Mouse (Mus musculus) layer of hippocampus, postnatal 36 days (tissue): ENCODE measurements around the gene Zc3h14. TPM values are rescaled to one million over a fixed set of nuclear protein-coding genes. Genes with fewer than 3 reads are reported as not detected.

Experiments used
- DNase-seq, 2 experiments: peaks; one replicate each; pipeline ENCODE4 v3.0.0; 2022
- total RNA-seq, 2 experiments: library from RNA; stranded (reverse); gene quantifications; 2 replicates each; pipeline ENCODE4 v1.2.3; 2021

Gene Zc3h14
- 10 to 100 TPM; 95.1 to 97.3 TPM for total RNA-seq

- peak; percentile 90 to 91 for DNase-seq
These were observed at the start of gene Zc3h14 for GRCm38 (mm10) chr12:98746746-98747379. Gene Zc3h14 (plus strand): TSS chr12:98746964.

GRCm38 (mm10) chr12:98697202-98697601 lies 49.6 kb upstream of the Zc3h14 start:
- no peak for DNase-seq

DNA sequence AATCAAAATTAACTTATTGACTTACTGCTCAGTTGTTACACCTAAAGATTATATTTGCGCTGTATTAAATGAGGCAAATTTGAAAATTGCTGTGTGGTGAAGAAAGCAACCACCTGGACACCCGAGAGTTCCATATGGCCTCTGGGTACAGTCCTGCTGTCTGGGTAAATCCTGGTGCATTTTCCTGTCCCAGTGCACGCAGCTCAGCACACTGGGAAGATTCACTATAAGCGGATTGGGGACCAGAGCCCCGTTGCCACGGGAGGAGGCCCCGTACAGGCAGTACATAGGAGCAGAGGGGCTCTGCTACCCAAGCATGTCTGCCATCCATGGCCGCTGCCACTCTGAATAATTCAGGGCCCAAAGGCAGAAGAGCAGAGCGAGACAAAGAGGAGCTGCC lies 45.2 kb upstream of the Zc3h14 start:
- DNase-seq, result peak; percentile 14 to 21

GRCm38 (mm10) chr12:98703554-98703953 lies 43.2 kb upstream of the Zc3h14 start:
- no peak for DNase-seq

- DNase-seq, result no peak
These were observed 42.8 kb upstream of the Zc3h14 start for GRCm38 (mm10) chr12:98703961-98704360.

- no peak for DNase-seq
These were observed 33.9 kb upstream of the Zc3h14 start for GRCm38 (mm10) chr12:98712819-98713218.

DNA sequence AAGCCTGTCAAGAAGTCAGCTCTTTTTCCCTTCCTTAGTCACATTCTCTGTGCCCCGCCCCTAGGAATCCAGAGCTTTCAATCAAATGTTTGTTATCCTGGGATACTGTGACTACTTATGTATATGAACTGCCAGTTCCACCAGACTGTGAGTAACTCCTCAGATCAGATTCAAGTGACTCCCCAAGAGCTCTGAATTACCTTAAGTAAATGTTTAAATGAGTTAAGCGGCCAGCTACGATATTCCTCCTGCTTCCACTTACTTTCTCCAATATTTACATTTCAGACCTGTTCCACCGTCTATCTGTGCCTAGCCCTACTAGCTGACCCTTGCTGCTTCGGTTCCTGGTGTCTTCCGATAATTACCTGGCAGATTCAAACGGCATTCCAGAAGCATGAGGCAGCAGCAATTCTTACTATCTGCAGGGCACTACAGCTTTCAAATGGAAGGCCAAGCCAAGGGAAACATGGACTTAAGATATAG lies 33.1 kb upstream of the Zc3h14 start:
- no peak for DNase-seq

DNA sequence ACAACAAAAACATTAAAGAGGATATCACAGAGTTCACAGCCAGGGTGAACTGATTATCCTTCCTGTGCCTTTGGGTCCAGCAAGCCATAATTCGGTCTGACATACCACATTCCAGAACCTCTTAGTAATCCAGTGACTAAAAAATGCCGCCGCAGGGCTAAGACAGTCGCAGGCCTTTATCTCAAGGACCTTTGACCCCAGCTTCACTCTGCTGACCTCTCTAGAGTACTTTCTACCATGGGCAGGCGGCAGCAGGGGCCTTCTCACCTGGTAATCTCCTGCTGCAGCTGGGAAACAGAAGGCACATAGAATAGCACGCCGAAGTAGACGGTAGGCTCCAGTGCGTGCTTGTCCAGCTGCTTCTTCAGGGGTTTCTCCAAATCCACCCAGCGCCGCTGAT lies 32.0 kb upstream of the Zc3h14 start:
- DNase-seq, result no peak

- DNase-seq, result no peak
These were observed 30.6 kb upstream of the Zc3h14 start for GRCm38 (mm10) chr12:98716142-98716541.

GRCm38 (mm10) chr12:98720628-98721027 lies 26.1 kb upstream of the Zc3h14 start:
- peak in 1 of 2 experiments; percentile 25 for DNase-seq

- no peak for DNase-seq
These were observed 25.7 kb upstream of the Zc3h14 start for GRCm38 (mm10) chr12:98721030-98721429.

DNA sequence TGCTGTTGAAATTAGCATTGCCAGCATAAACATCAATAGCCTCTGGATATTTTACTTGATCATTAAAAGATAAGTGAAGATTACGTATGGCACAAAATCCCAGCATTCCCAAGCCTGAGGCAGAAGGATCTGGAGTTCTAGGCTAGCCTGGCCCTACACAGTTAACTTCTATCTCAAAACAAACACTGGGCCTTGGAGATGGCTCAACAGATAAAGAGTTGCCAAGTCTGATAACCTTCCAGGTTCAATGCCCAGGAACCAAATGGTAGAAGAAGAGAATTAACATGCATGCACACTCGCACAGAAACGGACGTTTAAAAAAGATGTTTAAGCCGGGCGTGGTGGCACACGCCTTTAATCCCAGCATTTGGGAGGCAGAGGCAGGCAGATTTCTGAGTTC lies 22.5 kb upstream of the Zc3h14 start:
- no peak for DNase-seq

DNA sequence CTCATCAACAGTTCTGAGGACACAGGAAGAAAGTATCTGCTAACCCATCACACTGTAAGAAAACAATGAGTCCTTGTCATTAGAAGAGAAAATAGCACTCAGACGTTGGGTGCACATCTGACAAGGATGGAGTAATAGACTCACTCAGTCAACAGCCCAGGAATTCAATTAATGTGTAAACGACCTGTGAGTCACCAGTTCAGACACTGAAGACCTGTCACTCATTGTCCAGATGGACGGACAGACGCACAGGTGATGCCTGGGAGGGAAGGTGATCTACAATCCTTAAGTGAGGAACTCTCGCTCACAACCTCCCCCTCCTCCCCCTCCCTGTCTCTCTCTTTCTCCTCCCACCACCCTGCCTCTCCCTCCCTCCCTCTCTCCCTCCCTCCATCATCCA lies 21.8 kb upstream of the Zc3h14 start:
- no peak for DNase-seq

DNA sequence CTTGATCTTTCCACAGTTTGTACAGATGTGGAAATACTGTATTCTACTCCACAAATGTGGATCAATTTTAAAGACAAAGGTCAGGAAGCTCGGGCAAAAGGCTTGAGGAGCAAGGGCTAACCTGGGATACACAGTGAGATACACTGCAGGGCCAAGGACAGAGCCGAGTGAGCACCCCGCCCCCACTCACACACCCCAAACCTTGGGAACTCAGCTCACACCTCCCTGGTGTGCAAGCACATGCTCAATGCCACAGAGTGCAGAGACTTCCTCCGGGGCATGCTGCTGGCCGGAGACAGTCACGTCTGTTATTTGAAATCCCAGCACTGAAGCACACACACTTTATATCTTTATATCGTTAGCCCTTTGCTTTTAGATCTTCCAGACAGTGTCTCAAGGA lies 20.7 kb upstream of the Zc3h14 start:
- no peak for DNase-seq

DNA sequence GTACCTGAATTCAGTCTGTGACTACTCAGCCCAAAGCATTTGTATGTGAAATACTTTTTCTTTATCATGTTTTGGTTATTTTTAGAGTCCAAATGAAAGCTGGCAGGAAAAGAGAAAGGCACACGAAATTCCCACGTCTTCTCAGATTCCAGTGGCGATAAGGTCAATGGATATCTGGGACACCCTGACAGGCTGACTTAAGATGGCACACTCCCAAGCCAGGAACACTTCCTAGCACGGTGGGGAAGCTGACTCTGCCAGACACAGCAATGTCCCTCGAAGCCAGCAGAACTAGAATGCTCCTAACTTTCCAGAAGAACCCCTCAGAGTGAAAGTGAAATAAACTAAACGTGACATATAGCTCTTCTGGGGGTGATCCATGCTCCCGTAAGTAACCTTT lies 19.6 kb upstream of the Zc3h14 start:
- no peak for DNase-seq

- DNase-seq, result no peak
These were observed 16.1 kb upstream of the Zc3h14 start for GRCm38 (mm10) chr12:98730682-98731081.

DNA sequence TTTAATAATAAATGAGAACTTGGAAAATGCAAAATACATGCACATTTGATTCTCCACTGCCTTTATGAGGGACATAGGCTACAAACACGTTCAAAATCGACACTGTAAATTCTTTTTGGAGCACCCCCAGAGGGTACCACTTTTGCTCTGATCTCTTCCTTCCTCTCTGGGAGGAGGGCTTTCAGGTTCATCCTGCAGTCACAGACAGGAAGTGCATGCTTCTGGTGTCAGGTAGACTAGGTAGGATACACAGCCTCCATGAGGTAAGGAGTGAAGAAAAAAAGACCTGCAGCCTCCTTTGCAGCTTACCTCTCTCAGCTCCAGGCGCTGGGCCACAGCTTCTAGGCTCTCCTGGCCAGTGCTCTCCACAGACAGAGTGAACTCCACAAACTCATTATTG lies 13.6 kb upstream of the Zc3h14 start:
- no peak for DNase-seq

DNA sequence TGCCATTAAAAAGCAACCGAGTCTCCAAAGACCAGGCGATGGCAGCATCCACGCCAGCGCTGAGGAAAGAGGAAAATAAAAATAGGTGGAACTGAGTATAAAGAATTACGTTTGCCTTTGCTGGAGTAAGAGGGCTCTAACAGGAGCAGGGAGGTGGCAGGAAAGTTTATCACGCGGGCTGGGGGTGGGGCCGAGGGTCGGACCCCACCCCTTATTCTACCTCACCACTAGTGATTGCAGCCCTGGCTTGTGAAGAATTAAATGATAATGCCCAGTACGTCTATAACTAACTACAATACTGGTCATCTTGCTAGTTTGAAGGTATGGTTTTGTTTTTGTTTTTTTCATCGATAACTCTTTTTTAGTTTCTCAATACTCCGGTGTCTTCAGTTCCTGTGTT lies 13.0 kb upstream of the Zc3h14 start:
- no peak for DNase-seq

GRCm38 (mm10) chr12:98734246-98734879 lies 12.4 kb upstream of the Zc3h14 start:
- peak; percentile 83 to 86 for DNase-seq

GRCm38 (mm10) chr12:98734880-98735801 lies 11.6 kb upstream of the Zc3h14 start:
- DNase-seq, result no peak

DNA sequence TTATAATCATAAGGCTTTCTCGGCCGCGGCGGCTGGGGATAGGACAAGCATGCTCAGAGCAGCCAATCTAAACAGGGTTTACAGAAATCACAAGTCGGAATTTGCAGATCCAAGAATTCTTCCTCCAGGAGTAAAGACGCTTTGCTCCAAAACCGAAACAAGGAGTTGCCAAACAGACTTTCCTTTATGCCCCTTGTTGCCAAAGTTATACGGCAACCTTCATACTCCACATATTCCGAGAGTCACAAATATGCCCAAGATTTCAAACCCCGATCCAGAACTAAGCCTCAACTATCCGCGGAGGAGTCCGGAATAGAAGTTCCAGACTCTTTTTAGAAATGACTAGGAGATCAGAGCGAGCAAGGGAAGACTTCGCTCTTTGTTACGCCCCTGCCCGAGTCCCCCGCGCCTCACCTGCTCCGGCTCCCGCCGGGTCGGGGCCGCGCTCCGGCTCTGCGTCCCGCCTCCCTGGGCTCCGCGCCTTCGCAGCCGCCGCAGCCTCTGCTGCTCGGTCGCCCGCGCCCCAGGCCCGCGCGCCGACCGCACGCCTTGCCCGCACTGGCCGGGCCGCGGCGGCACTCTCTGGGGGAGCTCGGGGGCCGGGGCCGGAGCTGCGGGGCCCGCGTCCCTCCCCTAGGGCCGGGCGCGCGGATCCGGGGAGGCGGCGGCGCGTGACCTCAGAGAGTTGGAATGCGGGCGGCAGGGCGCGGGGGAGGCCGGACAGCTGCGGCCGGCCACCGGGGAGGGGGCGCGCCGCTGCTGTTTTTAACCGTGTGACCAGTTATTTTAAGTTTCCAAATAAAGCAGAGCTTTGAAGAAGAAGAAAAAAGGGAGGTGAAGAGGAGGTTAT lies 9.6 kb upstream of the Zc3h14 start, which contains the start of gene Ptpn21:
Ptpn21 (minus strand) TSS at position 455 of the 850 bp plus-strand sequence.
- DNase-seq, result no peak

DNA sequence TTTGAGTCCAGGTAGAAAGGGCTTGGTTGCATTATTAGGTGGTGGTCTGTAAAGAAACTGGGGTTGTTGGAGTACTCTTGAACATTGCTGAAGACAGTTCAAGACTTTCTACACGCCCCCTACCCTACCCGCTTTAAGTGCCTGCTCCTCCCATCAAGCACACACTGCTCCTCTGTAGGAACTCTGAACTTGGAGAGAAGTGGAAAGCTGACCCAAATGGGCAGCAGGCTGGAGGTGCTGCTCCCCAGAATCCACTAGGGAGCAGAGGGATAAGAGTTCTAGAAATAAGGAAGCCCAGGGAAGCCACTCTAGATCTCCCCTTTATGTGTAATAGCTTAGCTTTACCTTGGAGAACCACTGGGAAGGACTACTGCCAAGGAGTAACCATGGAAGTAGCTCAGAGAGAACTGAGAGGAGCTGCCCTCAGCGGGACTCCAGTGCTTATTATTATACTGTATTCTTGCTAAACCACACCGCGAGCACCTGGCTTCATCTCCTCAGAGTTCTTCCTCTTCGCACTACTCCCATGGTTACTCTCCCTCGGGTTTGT lies 8.9 kb upstream of the Zc3h14 start:
- DNase-seq, result no peak
